Mouse (Mus musculus) megakaryocyte-erythroid progenitor cell, adult 5 weeks (primary cell): ENCODE data around the gene Zfp759. TPM values are rescaled to one million over a fixed set of nuclear protein-coding genes. Genes with fewer than 3 reads are reported as not detected.

Source experiments
- polyA plus RNA-seq: library from polyadenylated mRNA; stranded (reverse); fragments of >175 nt; gene quantifications from 2 replicates; pipeline ENCODE4 v1.2.3, GENCODE M21; 2012

Zfp759 gene
- polyA plus RNA-seq = 0.02 and 0.29 TPM in 2 replicates

DNA sequence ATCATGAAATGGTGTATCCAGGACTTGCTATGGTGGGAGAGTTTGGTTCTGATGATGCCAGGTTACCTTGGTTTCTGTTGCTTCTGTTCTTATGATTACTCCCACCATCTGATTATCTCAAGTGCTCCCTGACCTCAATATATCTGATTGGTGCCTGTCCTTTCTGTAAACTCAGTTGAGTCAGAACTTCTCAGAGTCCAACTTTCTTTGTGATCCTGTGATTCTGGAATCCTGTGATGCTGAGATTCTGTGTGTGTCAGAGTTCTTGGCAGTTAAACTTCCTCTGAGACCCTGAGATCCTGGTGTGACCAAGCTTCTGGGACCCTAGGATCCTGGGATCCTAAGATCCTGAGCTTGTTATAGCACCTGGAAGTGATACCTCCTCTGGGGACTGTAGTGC, at the start of gene Zfp759:
TSS of gene Zfp759 (plus strand) at position 301 of the 400 bp plus-strand sequence.

GRCm38 (mm10) chr13:67097876-67098275, 23.6 kb upstream of the Zfp759 start, which contains the start of gene Zfp708:
Gene Zfp708, minus strand, starts transcription at chr13:67097976.

GRCm38 (mm10) chr13:67108194-67108820, 13.2 kb upstream of the Zfp759 start, which contains the start of gene Gm28557:
Gene Gm28557, minus strand, starts transcription at chr13:67108604.

GRCm38 (mm10) chr13:67116163-67116562, 5.3 kb upstream of the Zfp759 start, which contains the start of gene Rslcan18:
Gene Rslcan18, minus strand, starts transcription at chr13:67116263.

GRCm38 (mm10) chr13:67172991-67173722, 51.7 kb downstream of the Zfp759 start, which contains the start of gene Rsl1:
Gene Rsl1, plus strand, starts transcription at chr13:67173182.

Other genes with a start within 250 kb of the Zfp759 start
- gene Gm10767, start 216.7 kb upstream of the Zfp759 start, polyA plus RNA-seq = 0.12 and 0.53 TPM in 2 replicates
- 0.01 and 0.12 TPM in 2 replicates for gene Zfp712, start 60.5 kb upstream of the Zfp759 start, polyA plus RNA-seq
- gene Zfp708, start 23.7 kb upstream of the Zfp759 start, polyA plus RNA-seq = 0.04 and 0.05 TPM in 2 replicates
- 0.23 and 1.2 TPM in 2 replicates for gene Gm28557, start 13.1 kb upstream of the Zfp759 start, polyA plus RNA-seq
- not detected in 2 replicates for gene Rslcan18, start 5.4 kb upstream of the Zfp759 start, polyA plus RNA-seq
- 0.29 and 0.34 TPM in 2 replicates for gene Rsl1, start 51.5 kb downstream of the Zfp759 start, polyA plus RNA-seq
- gene Zfp455, start 72.8 kb downstream of the Zfp759 start, polyA plus RNA-seq = 0.09 and 0.17 TPM in 2 replicates
- 0.24 and 0.44 TPM in 2 replicates for gene Zfp458, start 156.8 kb downstream of the Zfp759 start, polyA plus RNA-seq
- 0.27 TPM in 1 of 2 replicates, not detected in the other for gene Zfp457, start 184.8 kb downstream of the Zfp759 start, polyA plus RNA-seq
- gene Zfp595, start 210.9 kb downstream of the Zfp759 start, polyA plus RNA-seq = 0.06 and 0.29 TPM in 2 replicates
- not detected in 2 replicates for gene Gm28044, start 238.9 kb downstream of the Zfp759 start, polyA plus RNA-seq
- gene Zfp953, start 238.9 kb downstream of the Zfp759 start, polyA plus RNA-seq = 0.08 and 0.16 TPM in 2 replicates